Mouse (Mus musculus) ES-E14 (cell line): Measurements from ENCODE around the gene Prl3b1. TPM values are rescaled to one million over a fixed set of nuclear protein-coding genes. Genes with fewer than 3 reads are reported as not detected.

Experiments
- DNase-seq: peaks from one replicate; pipeline ENCODE4 v3.0.0-alpha.2; 2013; ENCODE audit warnings: low read depth, low spot score
- H3K27ac ChIP-seq: 2 replicates; pipeline ENCODE4 v1.5.1; 2012; ENCODE audit warnings: low read depth, mild to moderate bottlenecking, low read length, moderate library complexity, mixed read lengths; ENCODE audit not compliant: poor library complexity, insufficient read depth, severe bottlenecking
- H3K36me3 ChIP-seq: 2 replicates; pipeline ENCODE4 v1.6.1; 2012; ENCODE audit warnings: mild to moderate bottlenecking, low read length, moderate library complexity, mixed read lengths; ENCODE audit not compliant: control insufficient read depth, poor library complexity, insufficient read depth, severe bottlenecking
- H3K4me1 ChIP-seq, 2 experiments: fragments of 150-350 bp in 1 of 2; sonication (generic) in 1 of 2; 2 replicates each; pipeline ENCODE4 v1.6.1; 2012; ENCODE audit warnings: low read length in 2 of 2, mild to moderate bottlenecking in 1 of 2, mixed read lengths in 1 of 2; ENCODE audit not compliant: control insufficient read depth in 2 of 2, insufficient read depth in 2 of 2, poor library complexity in 1 of 2
- H3K4me3 ChIP-seq, 2 experiments: fragments of 150-350 bp in 1 of 2; sonication (generic) in 1 of 2; 2 replicates each; pipeline ENCODE4 v1.5.1; 2012; ENCODE audit warnings: low read length in 2 of 2, low read depth in 1 of 2, mild to moderate bottlenecking in 1 of 2, mixed read lengths in 1 of 2; ENCODE audit not compliant: insufficient read depth in 1 of 2, poor library complexity in 1 of 2, severe bottlenecking in 1 of 2
- H3K9ac ChIP-seq: 2 replicates; pipeline ENCODE4 v1.6.1; 2012; ENCODE audit warnings: low read depth, mild to moderate bottlenecking, low read length, mixed read lengths; ENCODE audit not compliant: poor library complexity, insufficient read depth, severe bottlenecking
- H3K9me3 ChIP-seq: fragments of 150-350 bp; sonication (generic); 2 replicates; pipeline ENCODE4 v1.6.1; 2012; ENCODE audit warnings: low read depth, mild to moderate bottlenecking, low read length; ENCODE audit not compliant: control insufficient read depth, insufficient read depth
- CHD2 ChIP-seq: IDR thresholded peaks from 2 replicates; pipeline ENCODE4 v1.6.1; 2014; ENCODE audit warnings: mild to moderate bottlenecking, low read depth, low read length, inconsistent platforms
- HCFC1 ChIP-seq: IDR thresholded peaks from 2 replicates; pipeline ENCODE4 v1.6.1; 2012; ENCODE audit warnings: low read length, inconsistent platforms, borderline replicate concordance; ENCODE audit not compliant: insufficient read depth
- MAFK ChIP-seq: IDR thresholded peaks from 2 replicates; pipeline ENCODE4 v1.6.1; 2014; ENCODE audit warnings: mild to moderate bottlenecking, low read depth, low read length, inconsistent platforms; ENCODE audit not compliant: insufficient read depth
- ZC3H11A ChIP-seq: IDR thresholded peaks from 2 replicates; pipeline ENCODE4 v1.6.1; 2012; ENCODE audit warnings: low read depth, mild to moderate bottlenecking, inconsistent platforms, low read length, borderline replicate concordance
- ZNF384 ChIP-seq: IDR thresholded peaks from 2 replicates; pipeline ENCODE4 v1.6.1; 2012; ENCODE audit warnings: low read depth, low read length, inconsistent platforms
- in situ Hi-C, 2 experiments: fragments of 600-800 bp; cut with MboI; formaldehyde crosslinking; loops; one replicate each; pipeline ENCODE4 v1.15.1; 2025; ENCODE audit warnings: low sequenced_read_pairs in 2 of 2, inconsistent platforms in 1 of 2; ENCODE audit not compliant: unreplicated experiment in 2 of 2
- total RNA-seq: library from RNA; depleted of rRNA; stranded (reverse); fragments of 300-350 nt; gene quantifications from 2 replicates; pipeline ENCODE4 v1.2.3, GENCODE M21; 2012; rRNA removed

Prl3b1 gene
- not detected in 2 replicates for total RNA-seq

DNA sequence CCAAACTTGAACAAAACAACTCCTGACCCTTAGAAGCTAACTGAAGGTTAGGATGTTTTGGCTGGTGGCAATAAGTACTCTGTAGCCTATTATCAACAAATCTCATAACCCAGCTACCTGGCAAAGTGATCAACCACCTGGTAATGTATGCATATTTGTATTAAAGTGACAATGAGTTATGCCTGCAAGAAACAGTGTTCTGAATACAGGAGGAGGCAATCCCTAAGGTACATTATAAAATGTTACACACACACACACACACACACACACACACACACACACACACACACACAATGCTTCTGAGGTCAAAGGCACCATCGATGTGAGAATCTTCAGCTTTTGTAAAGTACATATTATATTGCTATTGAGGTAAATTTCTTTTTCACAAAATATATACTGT is at the start of gene Prl3b1:
Gene Prl3b1 (plus strand): TSS at position 301 of the 400 bp plus-strand sequence.
- no peak within 1 kb of the TSS for H3K9ac ChIP-seq
- no peaks in the 10 kb centered on the region for H3K9me3 ChIP-seq
- no peaks in the 10 kb centered on the region for H3K4me1 ChIP-seq
- in situ Hi-C loops = no loop called here
- no peak for DNase-seq
- TF ChIP-seq CHD2 (no peak), ZNF384 (no peak), ZC3H11A (no peak), MAFK (no peak), HCFC1 (no peak)
- no peak within 1 kb of the TSS for H3K27ac ChIP-seq
- H3K36me3 ChIP-seq = no peaks in the 10 kb centered on the region
- H3K4me3 ChIP-seq = no peak within 1 kb of the TSS

DNA sequence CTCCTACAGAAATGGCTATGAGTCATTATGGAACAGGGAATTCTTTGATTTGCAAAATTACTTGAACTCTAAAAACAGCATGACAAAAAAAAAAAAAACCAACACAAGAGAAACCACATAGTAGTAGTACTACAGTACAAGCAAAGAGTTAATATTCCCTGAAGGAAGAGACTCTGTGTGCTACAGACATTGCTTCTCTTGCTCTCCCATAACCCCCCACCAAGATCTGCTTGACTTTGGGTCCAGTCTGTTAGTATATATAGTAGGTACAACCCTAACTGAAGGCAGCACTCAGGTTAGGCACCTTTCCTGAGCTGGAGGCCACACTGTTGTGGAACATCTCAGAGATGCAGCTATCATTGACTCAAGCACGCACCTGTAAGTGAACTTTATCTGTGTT is 45.3 kb upstream of the Prl3b1 start, which contains the start of gene Prl3c1:
Gene Prl3c1 (plus strand): TSS at position 301 of the 400 bp plus-strand sequence.
- no peak for DNase-seq

DNA sequence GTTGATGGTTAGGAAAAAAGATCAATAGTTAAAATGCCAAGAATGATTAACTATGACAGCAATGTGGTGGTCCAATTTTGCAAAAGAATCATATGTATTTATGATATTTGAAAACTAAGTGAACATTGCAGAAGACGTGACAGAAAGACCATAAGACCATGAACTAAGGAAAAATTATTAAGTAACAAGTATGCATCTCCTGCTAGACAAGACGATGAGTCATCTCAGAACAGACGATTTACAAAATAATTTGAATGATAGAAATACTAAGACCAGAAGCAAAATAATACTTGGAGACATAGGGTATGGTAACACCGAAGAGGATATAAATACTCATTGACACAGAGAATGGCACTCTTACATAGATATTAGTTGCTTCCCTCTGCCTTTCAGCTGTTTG is 17.5 kb downstream of the Prl3b1 start, which contains the start of gene Prl3a1:
Gene Prl3a1 (plus strand): TSS at position 301 of the 400 bp plus-strand sequence.
- TF ChIP-seq ZNF384 (no peak), ZC3H11A (no peak), MAFK (no peak), CHD2 (no peak), HCFC1 (no peak)
- Histone ChIP-seq H3K27ac (no peak within 1 kb of the TSS), H3K9me3 (no peaks in the 10 kb centered on the region), H3K4me3 (no peak within 1 kb of the TSS), H3K4me1 (no peaks in the 10 kb centered on the region), H3K36me3 (no peaks in the 10 kb centered on the region), H3K9ac (no peak within 1 kb of the TSS)
- no peak for DNase-seq
- in situ Hi-C loops = no loop called here

More for the DNA sequence above, 45.3 kb upstream of the Prl3b1 start, which contains the start of gene Prl3c1:
- H3K27ac ChIP-seq = no peak within 1 kb of the TSS
- H3K36me3 ChIP-seq = no peaks in the 10 kb centered on the region
- no peaks in the 10 kb centered on the region for H3K4me1 ChIP-seq
- TF ChIP-seq HCFC1 (no peak), ZNF384 (no peak), MAFK (no peak), ZC3H11A (no peak), CHD2 (no peak)
- in situ Hi-C loops = no loop called here
- H3K4me3 ChIP-seq = no peak within 1 kb of the TSS
- H3K9ac ChIP-seq = no peak within 1 kb of the TSS
- no peaks in the 10 kb centered on the region for H3K9me3 ChIP-seq

Other genes with a start within 250 kb of the Prl3b1 start
- gene Prl, start 184.3 kb upstream of the Prl3b1 start, total RNA-seq = not detected in 2 replicates
- gene Prl3d1, start 147.7 kb upstream of the Prl3b1 start, total RNA-seq = 1.1 TPM in 1 of 2 replicates, not detected in the other
- gene Prl3d2, start 120.1 kb upstream of the Prl3b1 start, total RNA-seq = 0.27 TPM in 1 of 2 replicates, not detected in the other
- gene Prl3d3, start 85.1 kb upstream of the Prl3b1 start, total RNA-seq = not detected in 2 replicates
- not detected in 2 replicates for gene Prl3c1, start 45.2 kb upstream of the Prl3b1 start, total RNA-seq
- 0.13 TPM in 1 of 2 replicates, not detected in the other for gene Prl3a1, start 17.6 kb downstream of the Prl3b1 start, total RNA-seq
- not detected in 2 replicates for gene Prl6a1, start 70.8 kb downstream of the Prl3b1 start, total RNA-seq
- not detected in 2 replicates for gene Prl8a2, start 103.8 kb downstream of the Prl3b1 start, total RNA-seq
- not detected in 2 replicates for gene Prl2b1, start 149.0 kb downstream of the Prl3b1 start, total RNA-seq
- gene Prl8a6, start 196.8 kb downstream of the Prl3b1 start, total RNA-seq = not detected in 2 replicates